Mouse (Mus musculus) B cell, adult 67 days (primary cell): ENCODE data around the gene Gng4. TPM values are rescaled to one million over a fixed set of nuclear protein-coding genes. Genes with fewer than 3 reads are reported as not detected.

ENCODE experiments used
- total RNA-seq, 2 experiments: library from RNA; stranded (reverse); gene quantifications; 4 replicates each; pipeline ENCODE4 v1.2.4; 2023

The Gng4 gene
- total RNA-seq: not detected

DNA sequence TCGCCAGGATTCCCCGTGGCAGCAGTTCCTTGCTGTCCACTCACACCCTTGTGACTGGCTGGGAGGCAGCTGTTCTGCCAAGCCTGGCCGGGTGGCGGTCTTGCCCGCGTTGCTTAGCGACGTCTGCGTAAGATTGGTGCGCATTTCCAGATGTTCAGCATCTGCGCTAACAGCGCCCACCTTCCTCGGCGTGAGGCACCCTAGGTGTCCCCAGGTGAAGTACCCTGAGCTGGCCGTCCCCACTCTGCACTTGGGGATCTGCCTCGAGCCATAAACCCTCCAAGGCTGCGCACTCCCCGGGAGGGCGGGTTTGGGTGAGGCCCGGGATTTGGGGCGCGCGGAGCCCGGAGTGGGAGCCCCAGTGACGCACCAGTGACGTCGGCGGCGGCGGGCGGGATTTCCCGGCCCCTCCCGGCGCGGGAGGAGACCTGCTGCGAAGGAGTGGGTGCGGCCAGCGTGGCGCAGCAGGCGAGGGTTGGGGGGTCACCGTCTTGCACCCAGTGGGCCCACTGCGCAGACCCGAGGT is at the start of gene Gng4:
Gene Gng4, plus strand, starts transcription at position 166 of the 526 bp plus-strand sequence.

Other genes with a start within 250 kb of the Gng4 start
- 100 to 1,000 TPM; 103 to 112 TPM for gene Lyst, start 193.7 kb upstream of the Gng4 start, total RNA-seq
- gene B3galnt2, start 170.4 kb downstream of the Gng4 start, total RNA-seq: 10 to 100 TPM; 23.4 to 34.8 TPM